Comparison of ENCODE assay signal across 24 mouse cellular contexts in genomic region chr14:45210683-45211082, GRCm38 (mm10).
"Had no signal": no experiment of that assay in that cellular context is flagged by ENCODE, and none has a peak within 500 bp of the region (broad histone marks: within the 10 kb centered on the region; RNA-seq: fewer than 3 reads in every experiment).

No protein-coding gene starts in this region.

- H3K9ac ChIP-seq: heart, embryonic 12.5 days; hindbrain, embryonic 13.5 days; hindbrain, embryonic 15.5 days; kidney, embryonic 15.5 days; limb, embryonic 12.5 days had no signal

- H3K27me3 ChIP-seq: heart, embryonic 12.5 days; hindbrain, embryonic 13.5 days; hindbrain, embryonic 15.5 days; kidney, embryonic 15.5 days; limb, embryonic 12.5 days had no signal

- H3K9me3 ChIP-seq: heart, embryonic 10.5 days; heart, embryonic 12.5 days; hindbrain, embryonic 13.5 days; hindbrain, embryonic 15.5 days; kidney, embryonic 15.5 days; limb, embryonic 10.5 days; limb, embryonic 12.5 days had no signal

- ATAC-seq: hindbrain, postnatal 0 days; intestine, embryonic 16.5 days had no signal

- H3K4me1 ChIP-seq: heart, embryonic 10.5 days; heart, embryonic 12.5 days; hindbrain, embryonic 13.5 days; hindbrain, embryonic 15.5 days; kidney, embryonic 15.5 days; limb, embryonic 10.5 days; limb, embryonic 12.5 days had no signal

- H3K27ac ChIP-seq: gastrocnemius, adult 2 months; heart, embryonic 10.5 days; hindbrain, embryonic 13.5 days; hindbrain, embryonic 15.5 days; hindbrain, postnatal 0 days; kidney, embryonic 15.5 days; kidney, postnatal 0 days; left cerebral cortex, adult 2 months; limb, embryonic 10.5 days; limb, embryonic 12.5 days had no signal

- DNase-seq: gastrocnemius, adult 2 months; gastrocnemius, postnatal 10 days; gastrocnemius, postnatal 25 days; heart, adult 18-20 months; heart, postnatal 10 days; kidney, adult 11 months; kidney, adult 2 months; kidney, adult 9 months; kidney, postnatal 14 days; kidney, postnatal 36 days; layer of hippocampus, adult 9-11 months; liver had no signal

- H3K36me3 ChIP-seq: heart, embryonic 10.5 days had no signal

- H3K4me2 ChIP-seq: heart, embryonic 12.5 days; hindbrain, embryonic 13.5 days; hindbrain, embryonic 15.5 days; kidney, embryonic 15.5 days; limb, embryonic 12.5 days; liver, embryonic 11.5 days had no signal

- H3K4me3 ChIP-seq: gastrocnemius, adult 2 months; heart, embryonic 10.5 days; heart, embryonic 12.5 days; hindbrain, embryonic 13.5 days; hindbrain, embryonic 15.5 days; kidney, embryonic 15.5 days; left cerebral cortex, adult 2 months; limb, embryonic 10.5 days; limb, embryonic 12.5 days had no signal
